Mouse (Mus musculus) limb, embryonic 14.5 days (tissue): ENCODE data around the gene Jam2. TPM values are rescaled to one million over a fixed set of nuclear protein-coding genes. Genes with fewer than 3 reads are reported as not detected.

Experiments used
- ATAC-seq: fragments of 200-750 bp; cut with Nextera tagmentation; 2 replicates; pipeline ENCODE4 v1.8.0; 2017; ENCODE audit warnings: low read depth, moderate number of reproducible peaks, moderate TSS enrichment; ENCODE audit not compliant: low FRiP score
- DNase-seq: peaks from one replicate; pipeline ENCODE4 v3.0.0-alpha.2; 2015; ENCODE audit warnings: low spot score
- H3K27ac ChIP-seq: fragments of 300-500 bp; sonication (generic); replicated peaks from 2 replicates; pipeline ENCODE4 v1.5.1; 2014; ENCODE audit warnings: low read depth, mild to moderate bottlenecking, low read length, moderate library complexity, mixed read lengths
- H3K27me3 ChIP-seq: fragments of 300-500 bp; sonication (generic); 2 replicates; pipeline ENCODE4 v1.6.1; 2014; ENCODE audit warnings: low read length, mixed read lengths; ENCODE audit not compliant: control insufficient read depth, insufficient read depth
- H3K36me3 ChIP-seq: fragments of 300-500 bp; sonication (generic); 2 replicates; pipeline ENCODE4 v1.6.1; 2014; ENCODE audit warnings: mild to moderate bottlenecking, low read length, moderate library complexity, mixed read lengths; ENCODE audit not compliant: control insufficient read depth, insufficient read depth
- H3K4me1 ChIP-seq: fragments of 300-500 bp; sonication (generic); 2 replicates; pipeline ENCODE4 v1.6.1; 2014; ENCODE audit warnings: antibody characterized with exemption, low read length, mixed read lengths; ENCODE audit not compliant: control insufficient read depth, insufficient read depth
- H3K4me2 ChIP-seq: fragments of 300-500 bp; sonication (generic); replicated peaks from 2 replicates; pipeline ENCODE4 v1.6.1; 2014; ENCODE audit warnings: low read depth, mild to moderate bottlenecking, low read length, moderate library complexity; ENCODE audit not compliant: severe bottlenecking
- H3K4me3 ChIP-seq: fragments of 300-500 bp; sonication (generic); replicated peaks from 2 replicates; pipeline ENCODE4 v1.5.1; 2014; ENCODE audit warnings: low read length
- H3K9ac ChIP-seq: fragments of 300-500 bp; sonication (generic); 2 replicates; pipeline ENCODE4 v1.6.1; 2014; ENCODE audit warnings: mild to moderate bottlenecking, low read depth, low read length, moderate library complexity; ENCODE audit not compliant: severe bottlenecking
- H3K9me3 ChIP-seq: fragments of 300-500 bp; sonication (generic); 2 replicates; pipeline ENCODE4 v1.6.1; 2016; ENCODE audit warnings: low read length; ENCODE audit not compliant: control insufficient read depth
- POLR2A ChIP-seq: fragments of 200-500 bp; IDR thresholded peaks from 2 replicates; pipeline ENCODE4 v1.8.0; 2012; ENCODE audit warnings: inconsistent platforms, mild to moderate bottlenecking, moderate library complexity, borderline replicate concordance; ENCODE audit not compliant: insufficient read depth, insufficient read length; ENCODE audit errors: extremely low read depth
- WGBS: fragments of 180-500 bp; shearing (Covaris S2); extraction: QIAGEN DNeasy Blood & Tissue Kit; methylation state at CpG from one replicate; pipeline ENCODE4 v1.1.7; 2014; 5-methylcytosine and 5-hydroxymethylcytosine counted together
- polyA plus RNA-seq, 2 experiments: library from polyadenylated mRNA; depleted of rRNA in 1 of 2; stranded (reverse) in 1 of 2; unstranded in 1 of 2; fragments of >200 nt; fragmentation: Nextera tagmentation in 1 of 2; extraction: Ambion mirVana in 1 of 2; gene quantifications; 2 replicates each; pipeline versions ENCODE4 v1.2.1 to v1.2.3; 2012 to 2014

Jam2 gene
- polyA plus RNA-seq, 2 experiments = 8.8 to 14.6 TPM

GRCm38 (mm10) chr16:84800038-84800437 is 26.1 kb downstream of the Jam2 start:
- Histone ChIP-seq H3K9ac (no peak overlapping the region), H3K4me1 (no peaks in the 10 kb centered on the region), H3K4me3 (no peak overlapping the region), H3K4me2 (no peak overlapping the region), H3K36me3 (no peaks in the 10 kb centered on the region), H3K27ac (no peak overlapping the region), H3K27me3 (no peaks in the 10 kb centered on the region), H3K9me3 (no peaks in the 10 kb centered on the region)
- ATAC-seq (no peak), DNase-seq (no peak)
- TF ChIP-seq POLR2A = no peak
- WGBS = 86% methylated on average over 1 of the region's 2 CpGs

DNA sequence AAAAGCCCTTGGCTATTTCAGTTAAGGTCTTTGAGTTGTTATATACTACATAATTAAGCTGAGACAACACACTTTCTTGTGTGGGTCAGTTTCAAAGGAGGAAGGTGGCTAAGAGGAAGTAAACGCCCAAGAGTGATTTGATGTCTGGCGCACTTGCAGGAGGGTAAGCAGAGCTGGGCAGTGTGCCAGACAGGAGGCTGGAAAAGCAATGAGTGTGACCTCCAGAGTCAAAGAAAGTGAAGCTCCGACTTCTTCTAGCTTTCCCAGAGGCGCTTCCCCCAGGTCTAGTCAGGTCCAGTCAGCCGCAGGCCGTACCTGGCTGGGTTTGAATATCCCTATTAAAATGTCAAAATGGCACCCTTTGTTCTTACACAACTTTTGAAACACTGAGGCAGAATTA is 28.3 kb downstream of the Jam2 start:
- no peak overlapping the region for H3K4me2 ChIP-seq
- no peak for ATAC-seq
- no peak for DNase-seq
- WGBS = 59% methylated on average over 6 of the region's 6 CpGs
- no peaks in the 10 kb centered on the region for H3K36me3 ChIP-seq
- no peak for TF ChIP-seq POLR2A
- H3K27me3 ChIP-seq = no peaks in the 10 kb centered on the region
- H3K4me3 ChIP-seq = no peak overlapping the region
- no peak overlapping the region for H3K27ac ChIP-seq
- no peak overlapping the region for H3K9ac ChIP-seq
- no peaks in the 10 kb centered on the region for H3K9me3 ChIP-seq
- H3K4me1 ChIP-seq = no peaks in the 10 kb centered on the region

GRCm38 (mm10) chr16:84804866-84805265 is 30.9 kb downstream of the Jam2 start:
- DNase-seq (no peak), ATAC-seq (no peak)
- Histone ChIP-seq H3K4me1 (no peaks in the 10 kb centered on the region), H3K4me3 (no peak overlapping the region), H3K27ac (no peak overlapping the region), H3K9me3 (no peaks in the 10 kb centered on the region), H3K36me3 (no peaks in the 10 kb centered on the region), H3K27me3 (no peaks in the 10 kb centered on the region), H3K9ac (no peak overlapping the region), H3K4me2 (no peak overlapping the region)
- no peak for TF ChIP-seq POLR2A
- WGBS = 47% methylated on average over 5 of the region's 5 CpGs

DNA sequence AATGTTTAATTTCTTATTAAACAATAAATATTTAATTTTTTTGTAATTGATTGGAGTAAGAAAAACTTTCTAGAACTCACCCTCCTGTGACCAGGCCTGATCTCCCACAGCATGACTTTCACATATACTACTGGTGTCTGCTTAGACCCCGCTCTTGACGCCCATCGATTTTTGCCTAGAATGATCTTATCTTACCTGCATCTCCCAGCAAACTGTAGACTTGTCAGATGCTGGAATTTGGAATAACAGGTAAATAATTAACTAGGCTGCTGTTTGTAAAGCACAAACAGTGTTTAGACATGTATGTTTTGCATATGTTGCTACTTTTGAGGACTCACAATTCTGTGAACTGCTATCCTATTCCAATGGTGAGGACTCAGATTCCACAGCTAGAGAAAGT is 32.3 kb downstream of the Jam2 start:
- Histone ChIP-seq H3K36me3 (no peaks in the 10 kb centered on the region), H3K9me3 (no peaks in the 10 kb centered on the region), H3K9ac (no peak overlapping the region), H3K4me3 (no peak overlapping the region), H3K4me2 (no peak overlapping the region), H3K27ac (no peak overlapping the region), H3K4me1 (no peaks in the 10 kb centered on the region), H3K27me3 (no peaks in the 10 kb centered on the region)
- ATAC-seq (no peak), DNase-seq (no peak)
- TF ChIP-seq POLR2A = no peak
- 96% methylated on average over 3 of the region's 3 CpGs for WGBS

GRCm38 (mm10) chr16:84807874-84808273 is 34.0 kb downstream of the Jam2 start:
- WGBS = 96% methylated on average over 7 of the region's 7 CpGs
- no peak for ATAC-seq
- no peaks in the 10 kb centered on the region for H3K36me3 ChIP-seq
- TF ChIP-seq POLR2A = no peak
- no peak overlapping the region for H3K4me2 ChIP-seq
- H3K9me3 ChIP-seq = no peaks in the 10 kb centered on the region
- DNase-seq = no peak
- H3K4me1 ChIP-seq = no peaks in the 10 kb centered on the region
- no peak overlapping the region for H3K4me3 ChIP-seq
- H3K27me3 ChIP-seq = no peaks in the 10 kb centered on the region
- H3K9ac ChIP-seq = no peak overlapping the region
- H3K27ac ChIP-seq = no peak overlapping the region

DNA sequence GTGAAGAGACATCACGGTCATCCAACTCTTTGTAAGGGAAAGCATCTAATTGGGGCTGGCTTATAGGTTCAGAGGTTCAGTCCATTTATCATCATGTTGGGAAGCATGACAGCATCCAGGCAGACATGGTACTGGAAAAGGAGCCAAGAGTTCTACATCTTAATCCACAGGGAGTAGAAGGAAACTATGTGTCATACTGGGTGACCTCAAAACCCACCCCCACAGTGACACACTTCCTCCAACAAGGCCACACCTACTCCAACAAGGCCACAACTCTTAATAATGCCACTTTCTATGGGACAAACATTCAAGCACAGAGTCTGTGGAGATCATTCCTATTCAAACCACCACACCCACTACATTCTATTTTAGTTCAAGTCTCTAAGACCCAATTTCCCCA is 36.3 kb downstream of the Jam2 start:
- DNase-seq (no peak), ATAC-seq (no peak)
- no peak overlapping the region for H3K27ac ChIP-seq
- H3K9ac ChIP-seq = no peak overlapping the region
- H3K27me3 ChIP-seq = no peaks in the 10 kb centered on the region
- H3K4me2 ChIP-seq = no peak overlapping the region
- no peaks in the 10 kb centered on the region for H3K4me1 ChIP-seq
- no peak overlapping the region for H3K4me3 ChIP-seq
- 88% methylated on average over 1 of the region's 1 CpGs for WGBS
- no peak for TF ChIP-seq POLR2A
- no peaks in the 10 kb centered on the region for H3K9me3 ChIP-seq
- H3K36me3 ChIP-seq = no peaks in the 10 kb centered on the region
